Mouse (Mus musculus) G1E (cell line): ENCODE results near the gene Nbeal2. TPM values are rescaled to one million over a fixed set of nuclear protein-coding genes. Genes with fewer than 3 reads are reported as not detected.

ENCODE experiments used
- ATAC-seq: 2 replicates; pipeline ENCODE4 v1.8.0; 2016; ENCODE audit warnings: mild to moderate bottlenecking; ENCODE audit not compliant: insufficient number of reproducible peaks, poor library complexity, low FRiP score, severe bottlenecking; ENCODE audit errors: extremely low read depth
- DNase-seq: peaks from one replicate; pipeline ENCODE4 v3.0.0; 2012; ENCODE audit warnings: low spot score
- H3K27me3 ChIP-seq: 2 replicates; pipeline ENCODE4 v1.6.1; 2012; ENCODE audit warnings: mild to moderate bottlenecking, low read length, inconsistent platforms; ENCODE audit not compliant: insufficient read depth
- H3K36me3 ChIP-seq: replicated peaks from 2 replicates; pipeline ENCODE3; 2012; ENCODE audit warnings: mild to moderate bottlenecking, inconsistent platforms
- H3K4me1 ChIP-seq: 2 replicates; pipeline ENCODE4 v1.6.1; 2012; ENCODE audit warnings: low read depth, low read length, inconsistent platforms, mixed read lengths; ENCODE audit not compliant: insufficient read depth
- H3K4me3 ChIP-seq: 2 replicates; pipeline ENCODE4 v1.5.1; 2012; ENCODE audit warnings: low read depth, mild to moderate bottlenecking, inconsistent platforms, low read length, moderate library complexity, mixed read lengths
- H3K9me3 ChIP-seq: replicated peaks from 2 replicates; pipeline ENCODE4 v1.6.1; 2012; ENCODE audit warnings: inconsistent platforms
- CTCF ChIP-seq: IDR thresholded peaks from 2 replicates; pipeline ENCODE4 v1.5.1; 2012; ENCODE audit warnings: low read depth, low read length, inconsistent platforms, mixed read lengths
- GATA1 ChIP-seq: IDR thresholded peaks from 2 replicates; pipeline ENCODE4 v1.6.1; 2012; ENCODE audit warnings: borderline replicate concordance, low read length, inconsistent platforms, mixed read lengths
- GATA2 ChIP-seq: IDR thresholded peaks from 2 replicates; pipeline ENCODE4 v1.6.1; 2012; ENCODE audit warnings: low read depth, low read length, inconsistent platforms, borderline replicate concordance
- POLR2AphosphoS5 ChIP-seq: IDR thresholded peaks from 2 replicates; pipeline ENCODE4 v1.6.1; 2012; ENCODE audit warnings: low read depth, low read length, inconsistent platforms; ENCODE audit not compliant: insufficient replicate concordance
- TAL1 ChIP-seq: conservative IDR thresholded peaks from 2 replicates; pipeline ENCODE4 v1.6.1; 2012; ENCODE audit warnings: low read depth, low read length, inconsistent platforms, mixed read lengths
- polyA plus RNA-seq: library from polyadenylated mRNA; stranded (reverse); fragments of >175 nt; gene quantifications from 2 replicates; pipeline ENCODE4 v1.2.3, GENCODE M21; 2012
- total RNA-seq, 2 experiments: library from RNA; stranded (forward) in 1 of 2; stranded (reverse) in 1 of 2; fragments of 200-1000 nt in 1 of 2; fragments of >200 nt in 1 of 2; fragmentation: Nextera tagmentation in 1 of 2; gene quantifications; 2 replicates each; pipeline ENCODE4 v1.2.3; 2014 to 2017

Nbeal2 gene
- total and polyA plus RNA-seq, 3 experiments = 26.1 to 64.7 (median 32.5) TPM

DNA sequence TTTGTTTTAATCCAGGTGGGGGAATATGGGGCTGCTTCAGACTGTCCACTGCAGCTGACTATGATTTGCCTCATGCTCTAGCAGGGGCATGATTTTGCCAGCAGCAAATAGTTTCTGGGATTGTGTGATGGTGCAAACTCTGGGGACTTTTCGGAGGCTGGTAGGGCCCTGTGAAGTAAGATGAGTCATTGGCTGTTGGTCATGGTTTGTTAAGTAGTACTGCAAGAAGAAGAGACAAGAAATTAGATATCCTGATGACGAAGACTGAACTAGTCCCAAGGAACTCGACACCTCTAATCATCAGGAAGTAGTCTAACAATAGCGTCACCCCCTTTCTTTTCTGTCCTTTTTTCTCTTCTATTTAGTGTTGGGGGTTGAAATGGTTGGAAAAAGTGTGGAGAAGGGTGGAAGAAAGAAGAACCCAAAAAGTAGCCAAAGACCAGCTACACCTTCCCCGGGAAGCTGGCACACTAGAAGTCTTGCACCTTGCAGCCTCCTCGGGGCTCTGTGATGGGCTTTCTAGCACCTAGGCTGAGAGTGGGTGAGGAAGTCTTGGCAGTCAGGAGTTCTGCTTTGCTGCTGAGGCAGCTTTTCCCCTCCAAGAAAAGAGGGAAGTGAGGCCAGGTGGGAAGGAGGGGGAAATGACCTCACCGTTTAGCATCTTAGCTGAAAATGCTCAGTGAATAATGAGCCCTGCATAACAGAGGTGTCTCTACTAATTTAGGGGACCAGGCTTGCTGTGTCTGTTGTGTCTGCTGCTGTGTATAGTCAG, 27.0 kb upstream of the Nbeal2 start:
- peaks cover 78% of the 10 kb centered on the region for H3K36me3 ChIP-seq
- no peaks in the 10 kb centered on the region for H3K9me3 ChIP-seq
- no peak for DNase-seq
- no peak overlapping the region; the same call in 1 of the 2 replicates for H3K4me3 ChIP-seq
- H3K27me3 ChIP-seq = no peaks in the 10 kb centered on the region
- no peak for ATAC-seq
- peaks cover 77% of the 10 kb centered on the region for H3K4me1 ChIP-seq
- TF ChIP-seq POLR2AphosphoS5 (no peak), GATA2 (no peak), GATA1 (no peak), CTCF (no peak), TAL1 (no peak)

DNA sequence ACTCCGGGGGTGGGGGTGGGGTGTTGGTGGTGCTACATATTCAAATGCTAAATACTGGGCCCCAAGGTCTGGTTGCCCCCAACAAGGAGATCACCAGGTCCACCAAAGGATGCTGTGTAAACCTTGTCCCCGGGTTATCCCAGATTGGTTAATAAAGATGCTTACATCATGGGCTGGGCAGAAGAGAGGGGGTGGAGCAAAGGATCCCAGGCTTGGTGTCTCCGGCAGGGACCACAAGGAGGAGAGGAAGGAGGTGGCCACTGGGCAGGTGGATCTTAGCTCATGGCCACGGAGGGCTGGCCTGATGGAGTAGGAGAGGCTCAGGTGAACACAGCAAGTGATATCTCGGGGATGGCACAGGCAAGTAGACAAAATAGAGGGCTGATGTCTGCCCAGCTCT, 24.9 kb upstream of the Nbeal2 start:
- no peak for TF ChIP-seq GATA2
- TF ChIP-seq GATA1 = no peak
- no peak for TF ChIP-seq POLR2AphosphoS5
- TF ChIP-seq CTCF = no peak
- no peak for TF ChIP-seq TAL1
- no peaks in the 10 kb centered on the region for H3K9me3 ChIP-seq
- H3K4me3 ChIP-seq = no peak overlapping the region
- no peak for DNase-seq
- H3K36me3 ChIP-seq = peaks cover 74% of the 10 kb centered on the region
- no peak for ATAC-seq
- H3K27me3 ChIP-seq = no peaks in the 10 kb centered on the region
- peaks cover 76% of the 10 kb centered on the region for H3K4me1 ChIP-seq

DNA sequence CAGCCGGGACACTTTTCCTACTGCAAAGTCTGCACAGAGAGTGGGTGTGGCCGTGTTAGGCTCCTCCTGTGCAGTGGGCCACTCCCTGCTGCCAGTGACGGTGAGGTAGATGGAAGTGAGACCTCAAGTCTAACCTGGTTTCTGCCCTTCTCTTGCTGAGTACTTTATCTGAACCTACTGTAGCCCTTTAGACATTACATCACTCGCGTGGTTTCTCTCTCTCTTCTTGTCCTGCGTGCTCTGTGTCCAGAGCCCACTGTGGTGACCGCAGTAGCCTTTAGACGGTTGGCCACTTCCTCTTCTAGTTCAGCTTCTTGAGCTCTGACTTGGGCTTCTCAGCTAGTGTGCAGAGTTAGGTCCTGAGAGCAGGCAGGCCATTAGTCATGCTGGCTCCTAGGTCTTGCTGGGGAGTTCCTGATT, 22.5 kb upstream of the Nbeal2 start:
- H3K4me1 ChIP-seq = peaks cover 75% of the 10 kb centered on the region
- H3K36me3 ChIP-seq = peaks cover 79% of the 10 kb centered on the region
- peak; percentile 65 for ATAC-seq
- H3K4me3 ChIP-seq = no peak overlapping the region
- peak; percentile 39 for DNase-seq
- H3K27me3 ChIP-seq = no peaks in the 10 kb centered on the region
- no peaks in the 10 kb centered on the region for H3K9me3 ChIP-seq
- no peak for TF ChIP-seq POLR2AphosphoS5
- TF ChIP-seq TAL1 = no peak
- TF ChIP-seq GATA2 = no peak
- TF ChIP-seq CTCF = no peak
- TF ChIP-seq GATA1 = no peak

DNA sequence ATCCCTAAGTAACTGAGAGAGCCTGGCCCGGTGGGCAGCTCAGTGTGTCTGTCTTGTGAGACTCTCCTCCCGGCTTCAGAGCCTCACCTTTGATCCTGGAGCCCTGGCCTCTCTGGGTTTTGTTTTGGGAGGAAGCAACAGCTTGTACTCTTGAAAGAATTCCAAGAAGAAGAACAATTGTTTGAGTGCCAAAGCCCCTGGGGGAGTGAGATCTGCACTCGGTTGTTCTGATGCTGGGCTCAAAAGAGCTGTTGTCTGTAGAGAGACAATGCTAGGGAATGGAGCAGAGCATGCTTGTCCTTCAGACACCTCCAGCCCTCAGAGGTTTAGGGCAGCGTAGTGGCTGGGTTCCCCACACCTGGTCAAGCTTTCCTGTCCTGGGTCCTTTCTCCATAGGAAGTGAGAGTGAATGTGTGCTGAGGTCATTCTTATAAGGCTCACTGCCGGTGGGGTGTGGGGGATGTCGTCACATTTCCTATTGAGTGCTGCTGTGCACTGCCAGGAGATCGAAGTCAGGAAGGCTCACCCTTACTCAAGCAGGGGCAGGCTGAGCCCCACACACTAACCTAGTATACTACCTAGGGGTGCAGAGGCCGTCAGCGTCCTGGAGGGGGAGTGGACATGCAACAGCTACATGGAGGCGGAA, 19.3 kb upstream of the Nbeal2 start:
- TF ChIP-seq CTCF (no peak), POLR2AphosphoS5 (no peak), GATA1 (no peak), GATA2 (no peak), TAL1 (no peak)
- ATAC-seq = no peak

DNA sequence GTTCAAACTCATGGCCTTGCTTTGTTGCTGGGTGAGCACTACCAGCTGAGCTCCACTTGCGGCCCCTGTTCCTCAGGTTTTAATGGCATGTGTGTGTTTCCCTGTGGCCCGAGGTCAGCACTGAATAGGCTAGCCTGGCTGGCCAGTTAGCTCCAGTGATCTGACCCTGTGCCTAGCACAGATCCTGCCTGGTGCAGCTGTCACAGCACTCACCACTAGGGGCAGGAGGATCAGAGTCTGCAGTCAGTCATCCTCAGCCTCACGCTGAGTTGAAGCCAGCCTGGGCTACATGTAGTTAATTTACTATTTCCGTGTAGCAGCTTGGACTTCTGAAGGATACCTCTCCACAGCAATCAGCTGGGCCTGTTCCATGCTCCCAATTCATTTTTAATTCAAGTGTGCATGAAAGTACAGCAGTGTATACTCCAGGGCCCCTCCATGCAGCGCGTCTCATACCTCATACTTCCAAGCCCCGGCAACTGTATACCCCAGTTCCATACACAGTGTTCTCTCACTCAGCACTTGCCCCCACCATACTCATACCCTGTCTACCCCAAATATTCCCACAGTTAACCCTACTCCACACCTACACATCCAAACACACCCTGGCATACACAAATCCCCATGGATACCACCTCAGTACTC, 18.6 kb upstream of the Nbeal2 start:
- H3K4me3 ChIP-seq = no peak overlapping the region
- H3K4me1 ChIP-seq = peaks cover 92% of the 10 kb centered on the region
- no peaks in the 10 kb centered on the region for H3K9me3 ChIP-seq
- ATAC-seq (no peak), DNase-seq (no peak)
- H3K27me3 ChIP-seq = no peaks in the 10 kb centered on the region
- peaks cover 72% of the 10 kb centered on the region for H3K36me3 ChIP-seq
- no peak for TF ChIP-seq POLR2AphosphoS5
- peak; percentile 49 for TF ChIP-seq CTCF

More for the DNA sequence above, 19.3 kb upstream of the Nbeal2 start:
- Histone ChIP-seq H3K27me3 (no peaks in the 10 kb centered on the region), H3K4me1 (peaks cover 89% of the 10 kb centered on the region), H3K9me3 (no peaks in the 10 kb centered on the region), H3K36me3 (peaks cover 74% of the 10 kb centered on the region), H3K4me3 (no peak overlapping the region)
- DNase-seq = no peak

DNA sequence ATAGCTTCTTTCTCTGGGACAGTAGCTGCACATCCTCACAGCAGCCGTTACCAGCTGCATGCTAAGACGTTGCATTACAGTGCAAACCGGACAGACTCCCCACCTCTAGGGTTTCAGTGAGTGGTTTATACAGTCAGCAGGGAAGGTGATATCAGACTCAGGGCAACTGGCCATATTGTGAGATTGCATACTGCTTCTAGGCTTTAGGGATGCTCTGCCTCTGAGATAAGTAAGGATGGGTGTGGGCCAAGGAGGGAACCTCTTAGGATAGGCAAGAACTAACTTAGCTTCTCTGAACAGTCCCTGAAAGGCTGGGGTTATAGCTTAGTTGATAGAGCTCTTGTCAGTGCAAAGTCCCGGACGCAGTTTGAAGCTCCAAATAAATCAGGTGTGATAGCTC, 15.8 kb upstream of the Nbeal2 start:
- no peaks in the 10 kb centered on the region for H3K27me3 ChIP-seq
- DNase-seq = no peak
- no peaks in the 10 kb centered on the region for H3K9me3 ChIP-seq
- peaks cover 55% of the 10 kb centered on the region for H3K36me3 ChIP-seq
- no peak for ATAC-seq
- H3K4me1 ChIP-seq = peaks cover 89% of the 10 kb centered on the region
- no peak overlapping the region; the same call in 1 of the 2 replicates for H3K4me3 ChIP-seq
- TF ChIP-seq CTCF (no peak), POLR2AphosphoS5 (no peak), GATA2 (no peak), TAL1 (no peak)
